Mouse (Mus musculus) activated CD4-positive, CD25-positive, alpha-beta regulatory T cell (primary cell): ENCODE results near the gene Tram2. TPM values are rescaled to one million over a fixed set of nuclear protein-coding genes. Genes with fewer than 3 reads are reported as not detected.

Experiments
- polyA plus RNA-seq, 2 experiments: library from polyadenylated mRNA; unstranded; fragments of 100-300 nt; shearing (Covaris generic); gene quantifications; one replicate each; pipeline ENCODE4 v1.2.1; 2017

The Tram2 gene
- polyA plus RNA-seq: 1 to 10 TPM; 5.0 to 5.1 TPM

DNA sequence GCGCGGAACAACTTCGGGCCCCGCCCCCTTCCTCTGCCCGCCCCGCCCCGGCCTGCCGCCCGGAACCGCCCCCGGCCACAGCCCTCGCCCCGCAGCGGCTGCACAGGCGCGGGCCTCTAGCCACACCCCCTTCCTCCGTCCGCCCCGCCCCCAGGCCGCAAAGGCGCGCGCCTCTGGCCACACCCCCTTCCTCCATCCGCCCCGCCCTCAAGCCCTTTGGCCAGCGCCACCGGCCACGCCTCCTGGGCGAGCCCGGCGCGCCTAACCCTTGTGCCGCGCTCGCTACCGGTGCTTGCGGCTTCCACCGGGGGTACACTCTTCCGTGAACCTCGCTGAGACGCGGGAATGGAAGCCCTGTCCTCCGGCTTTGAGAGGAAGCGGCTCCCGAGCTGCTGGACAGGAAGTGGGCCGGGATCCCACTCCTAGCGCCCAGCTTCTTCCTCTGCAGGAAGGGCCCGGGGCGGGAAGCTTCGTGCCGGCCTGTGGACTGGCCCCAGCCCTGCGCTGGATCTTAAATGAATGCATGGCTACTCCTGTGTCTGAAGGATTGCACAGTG, at the start of gene Tram2:
Gene Tram2 (minus strand): TSS at position 13 of the 557 bp plus-strand sequence.

DNA sequence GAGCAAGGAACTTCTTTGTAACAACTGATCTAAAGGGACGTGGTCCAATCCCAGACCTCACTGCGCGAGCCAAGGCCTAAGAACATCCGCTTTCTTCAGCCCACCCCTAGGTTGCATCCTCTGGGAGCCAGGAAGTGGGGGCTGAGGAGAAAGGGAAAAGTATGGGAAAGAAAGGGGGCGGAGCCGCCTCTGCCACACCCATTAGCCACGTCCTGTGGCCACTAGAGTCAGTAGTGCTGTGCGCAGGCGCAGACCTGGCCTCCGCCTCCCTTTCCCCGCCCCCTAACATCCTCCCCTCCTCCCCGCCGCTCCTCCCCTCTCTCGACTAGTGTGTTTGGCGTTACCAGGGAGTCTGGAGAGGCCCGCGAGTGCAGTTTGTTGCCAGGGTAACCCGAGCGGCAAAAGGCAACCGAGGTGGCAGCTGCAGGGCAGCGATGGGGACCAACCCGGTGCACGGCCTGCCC, 127.7 kb downstream of the Tram2 start, which contains the start of gene Efhc1:
Gene Efhc1 (plus strand): TSS at position 327 of the 464 bp plus-strand sequence.

Other genes with a start within 250 kb of the Tram2 start
- gene Paqr8, start 188.6 kb downstream of the Tram2 start, polyA plus RNA-seq: 10 to 100 TPM in 1 of 2 experiments, 1 to 10 TPM in 1; 2.6 to 10.3 TPM
- under 1 TPM; 0.18 to 0.36 TPM for gene Efhc1, start 127.6 kb downstream of the Tram2 start, polyA plus RNA-seq
- 1 to 10 TPM; 2.9 to 6.6 TPM for gene Tmem14a, start 139.3 kb upstream of the Tram2 start, polyA plus RNA-seq
- gene Gsta3, start 161.4 kb upstream of the Tram2 start, polyA plus RNA-seq: 1 to 10 TPM; 1.3 to 1.5 TPM